Mouse (Mus musculus): ENCODE measurements around the gene Arhgap45.

DNA sequence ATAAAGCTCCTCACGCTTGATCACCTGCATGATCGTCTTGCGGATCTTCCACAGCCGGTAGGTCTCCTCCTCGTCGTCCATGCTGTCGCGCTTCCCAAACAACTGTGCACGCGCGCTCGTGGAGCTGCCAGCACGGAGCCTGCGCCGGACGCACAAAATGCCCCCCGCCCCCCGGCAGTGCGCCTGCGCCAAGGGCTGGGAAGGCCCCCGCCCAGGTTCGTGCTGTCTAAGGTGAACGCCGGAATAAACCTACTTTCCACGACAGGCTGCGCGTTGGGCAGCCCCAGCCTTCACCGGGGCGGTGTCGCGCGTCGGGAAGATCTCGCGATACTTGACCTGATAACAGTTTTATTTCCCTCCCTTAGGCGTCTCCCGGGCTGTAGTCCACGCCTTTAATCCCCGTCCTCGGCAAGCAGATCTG lies 23.1 kb downstream of the Arhgap45 start, which contains the start of gene Polr2e:
- TF ChIP-seq USF1 (IDR thresholded peaks at IDR 0.05; ENCODE audit: low read depth): no peak
- TF ChIP-seq POLR2A (IDR thresholded peaks at IDR 0.05; ENCODE audit: insufficient read length, low read depth): peak; percentile 94
- peak in 1 of 3 experiments; percentile 51 for TF ChIP-seq MYOG (IDR thresholded peaks at IDR 0.05; ENCODE audit: control insufficient read depth in 1 of 3, insufficient read depth in 1 of 3, insufficient read length in 2 of 3, low read depth in 2 of 3)
- TF ChIP-seq MAX (IDR thresholded peaks at IDR 0.05; ENCODE audit: low read depth): peak; percentile 96
- no peak for TF ChIP-seq E2F4 (IDR thresholded peaks at IDR 0.05; ENCODE audit: insufficient read depth)

Data from myocyte (in vitro differentiated cells).